Mouse (Mus musculus) liver, embryonic 11.5 days (tissue): Measurements from ENCODE around the gene Thsd4. TPM values are rescaled to one million over a fixed set of nuclear protein-coding genes. Genes with fewer than 3 reads are reported as not detected.
A peak's percentile ranks its signal among the peaks of the same experiment; 100 is the strongest.

Experiments
- ATAC-seq: fragments of 200-750 bp; cut with Nextera tagmentation; replicated peaks from 2 replicates; pipeline ENCODE4 v1.8.0; 2017; ENCODE audit warnings: moderate number of reproducible peaks, mild to moderate bottlenecking, moderate TSS enrichment, moderate library complexity; ENCODE audit not compliant: low FRiP score
- DNase-seq: peaks from one replicate; pipeline ENCODE4 v3.0.0-alpha.2; 2017; ENCODE audit warnings: low spot score
- H3K27ac ChIP-seq: fragments of 300-500 bp; sonication (generic); 2 replicates; pipeline ENCODE4 v1.5.1; 2014; ENCODE audit warnings: mild to moderate bottlenecking, low read depth, low read length, control low read depth
- H3K27me3 ChIP-seq: fragments of 300-500 bp; sonication (generic); replicated peaks from 2 replicates; pipeline ENCODE4 v1.6.1; 2014; ENCODE audit warnings: low read length, mixed read lengths; ENCODE audit not compliant: control insufficient read depth, insufficient read depth
- H3K36me3 ChIP-seq: fragments of 300-500 bp; sonication (generic); 2 replicates; pipeline ENCODE4 v1.6.1; 2014; ENCODE audit warnings: mild to moderate bottlenecking, low read length, moderate library complexity, mixed read lengths; ENCODE audit not compliant: control insufficient read depth, insufficient read depth
- H3K4me1 ChIP-seq: fragments of 300-500 bp; sonication (generic); replicated peaks from 2 replicates; pipeline ENCODE4 v1.6.1; 2014; ENCODE audit warnings: low read length, mixed read lengths; ENCODE audit not compliant: control insufficient read depth, insufficient read depth
- H3K4me2 ChIP-seq: fragments of 300-500 bp; sonication (generic); 2 replicates; pipeline ENCODE4 v1.6.1; 2014; ENCODE audit warnings: mild to moderate bottlenecking, control low read depth, moderate library complexity
- H3K4me3 ChIP-seq: fragments of 300-500 bp; sonication (generic); 2 replicates; pipeline ENCODE4 v1.5.1; 2014; ENCODE audit warnings: low read depth, low read length, control low read depth
- H3K9ac ChIP-seq: fragments of 300-500 bp; sonication (generic); 2 replicates; pipeline ENCODE4 v1.6.1; 2014; ENCODE audit warnings: low read depth, low read length, control low read depth
- H3K9me3 ChIP-seq: fragments of 300-500 bp; sonication (generic); 2 replicates; pipeline ENCODE4 v1.6.1; 2016; ENCODE audit warnings: low read length, inconsistent platforms, mixed read lengths; ENCODE audit not compliant: control insufficient read depth
- WGBS: fragments of 180-500 bp; shearing (Covaris S2); extraction: QIAGEN DNeasy Blood & Tissue Kit; methylation state at CpG from one replicate; pipeline ENCODE4 v1.1.7; 2014; 5-methylcytosine and 5-hydroxymethylcytosine counted together
- polyA plus RNA-seq: library from polyadenylated mRNA; unstranded; fragments of >200 nt; fragmentation: Nextera tagmentation; extraction: Ambion mirVana; gene quantifications from 2 replicates; pipeline ENCODE4 v1.2.1, GENCODE M21; 2014

Thsd4 gene
- polyA plus RNA-seq, result 5.9 and 6.8 TPM in 2 replicates

DNA sequence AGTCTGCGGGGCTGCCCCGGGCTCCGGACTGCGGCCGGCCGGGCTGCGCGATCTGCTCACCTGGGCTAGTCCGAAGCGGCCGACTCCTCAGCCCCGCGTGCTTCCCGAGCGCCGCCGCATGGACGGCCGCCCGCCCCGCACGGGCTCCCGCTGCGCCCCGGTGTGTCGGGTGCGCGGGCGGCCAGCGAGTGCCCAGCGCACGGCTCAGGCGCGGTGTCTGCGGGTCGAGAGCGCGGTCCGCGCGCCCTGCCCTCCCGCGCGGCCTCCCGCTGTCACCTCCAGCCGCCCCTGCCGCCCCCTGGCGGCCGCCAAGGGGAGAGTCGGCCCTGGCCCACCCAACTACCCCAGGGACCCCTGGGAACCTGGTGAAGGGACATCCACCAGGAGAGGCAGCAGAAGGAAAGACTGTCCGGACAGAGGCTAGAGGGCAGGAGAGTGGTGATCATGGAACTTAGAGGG, at the start of gene Thsd4:
TSS of gene Thsd4 (minus strand) at position 241 of the 459 bp plus-strand sequence.
- H3K36me3 ChIP-seq, result no peaks in the 10 kb centered on the region
- DNase-seq, result peak; percentile 73
- no peaks in the 10 kb centered on the region for H3K9me3 ChIP-seq
- H3K4me2 ChIP-seq, result peak within 1 kb of the TSS; percentile 77
- H3K4me3 ChIP-seq, result peak within 1 kb of the TSS; percentile 58
- peaks cover 21% of the 10 kb centered on the region for H3K27me3 ChIP-seq
- under 1% methylated on average over 42 of the region's 51 CpGs for WGBS
- 0 out of 2 replicates have a peak within 1 kb of the TSS, but pooled peaks have one; percentile 10 for H3K9ac ChIP-seq
- no peak within 1 kb of the TSS for H3K27ac ChIP-seq
- peaks cover 15% of the 10 kb centered on the region for H3K4me1 ChIP-seq
- peak; percentile 41 for ATAC-seq

- no peak for ATAC-seq
- Histone ChIP-seq H3K9me3 (no peaks in the 10 kb centered on the region), H3K27me3 (no peaks in the 10 kb centered on the region), H3K27ac (no peak overlapping the region), H3K4me2 (no peak overlapping the region), H3K9ac (no peak overlapping the region), H3K4me1 (no peaks in the 10 kb centered on the region), H3K4me3 (no peak overlapping the region), H3K36me3 (no peaks in the 10 kb centered on the region)
- 45% methylated on average over 4 of the region's 4 CpGs for WGBS
- DNase-seq, result no peak
Measured at GRCm38 (mm10) chr9:60571041-60571440, 49.2 kb upstream of the Thsd4 start.

GRCm38 (mm10) chr9:60569366-60569765, 47.5 kb upstream of the Thsd4 start:
- ATAC-seq (no peak), DNase-seq (no peak)
- Histone ChIP-seq H3K27ac (no peak overlapping the region), H3K4me2 (no peak overlapping the region), H3K9me3 (no peaks in the 10 kb centered on the region), H3K27me3 (no peaks in the 10 kb centered on the region), H3K4me1 (no peaks in the 10 kb centered on the region), H3K4me3 (no peak overlapping the region), H3K9ac (no peak overlapping the region), H3K36me3 (no peaks in the 10 kb centered on the region)
- WGBS, result 82% methylated on average over 2 of the region's 2 CpGs

DNA sequence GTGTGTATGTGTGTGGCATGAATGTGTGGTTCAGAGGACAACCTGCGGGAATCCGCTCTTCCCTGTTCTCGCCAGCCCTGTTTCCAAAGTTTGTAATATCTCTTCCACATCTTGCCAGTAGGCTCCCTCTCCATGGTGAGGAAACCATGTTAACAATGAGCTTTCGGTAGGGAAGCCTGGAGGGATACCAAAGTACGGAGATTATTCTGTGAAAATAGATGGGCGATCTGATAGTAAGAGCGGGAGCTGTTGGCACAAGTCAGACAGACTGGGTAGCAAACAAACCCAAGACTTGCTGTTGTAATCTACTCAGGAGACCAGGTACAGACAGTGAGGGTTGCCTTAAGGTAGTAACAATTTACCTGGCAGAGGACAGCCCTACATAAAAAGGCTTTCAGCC, 42.0 kb upstream of the Thsd4 start:
- H3K27me3 ChIP-seq, result no peaks in the 10 kb centered on the region
- DNase-seq (no peak), ATAC-seq (no peak)
- H3K4me1 ChIP-seq, result no peaks in the 10 kb centered on the region
- no peak overlapping the region for H3K27ac ChIP-seq
- no peak overlapping the region for H3K4me2 ChIP-seq
- H3K9ac ChIP-seq, result no peak overlapping the region
- H3K36me3 ChIP-seq, result no peaks in the 10 kb centered on the region
- 90% methylated on average over 7 of the region's 7 CpGs for WGBS
- no peak overlapping the region for H3K4me3 ChIP-seq
- H3K9me3 ChIP-seq, result no peaks in the 10 kb centered on the region

DNA sequence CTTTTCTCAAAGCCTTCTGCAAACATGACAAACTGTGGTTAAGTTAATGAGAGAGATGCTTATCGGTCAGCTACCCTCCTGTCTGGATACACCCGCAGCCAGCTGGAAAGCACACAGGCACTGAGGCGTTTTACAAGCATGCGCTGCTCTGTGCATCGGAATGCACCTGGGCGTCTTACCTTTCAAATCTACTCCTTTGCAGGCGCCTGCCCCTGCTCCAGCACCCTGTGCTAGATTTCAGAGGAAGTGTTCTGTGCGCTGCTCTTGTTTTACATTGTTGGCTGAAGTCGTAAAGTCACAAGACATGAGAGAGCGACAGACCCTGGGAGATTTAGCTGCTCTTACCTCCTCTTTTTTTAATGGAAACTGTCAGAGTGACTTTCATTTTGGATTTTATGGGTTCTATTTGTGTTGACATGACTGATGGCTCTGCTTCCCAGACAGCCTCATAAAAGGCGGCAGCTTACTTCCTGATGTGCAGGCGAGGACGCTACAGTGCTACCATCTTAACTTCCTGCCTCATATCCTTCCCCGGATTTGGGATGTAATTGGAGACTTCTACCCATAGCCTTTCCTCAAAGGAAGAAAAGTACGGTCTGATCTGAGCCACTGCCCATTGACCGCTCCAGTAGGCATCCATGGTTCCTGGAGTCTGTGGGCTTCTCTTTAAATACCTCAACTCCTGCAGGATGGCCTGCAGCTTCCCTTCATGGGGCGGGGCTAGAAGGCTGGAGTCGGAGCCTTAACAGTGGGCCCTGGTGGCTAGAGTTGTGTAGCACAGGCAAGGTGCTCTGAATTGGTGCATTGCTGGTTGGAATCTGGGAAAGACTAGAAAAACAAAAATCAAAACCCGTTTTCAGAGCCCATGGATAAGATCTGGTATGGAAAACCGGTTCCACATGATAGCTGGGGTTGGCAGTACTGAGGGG, 40.9 kb upstream of the Thsd4 start:
- H3K27me3 ChIP-seq, result no peaks in the 10 kb centered on the region
- H3K4me2 ChIP-seq, result no peak overlapping the region
- DNase-seq, result no peak
- no peak for ATAC-seq
- H3K4me1 ChIP-seq, result no peaks in the 10 kb centered on the region
- no peaks in the 10 kb centered on the region for H3K36me3 ChIP-seq
- no peak overlapping the region for H3K27ac ChIP-seq
- no peaks in the 10 kb centered on the region for H3K9me3 ChIP-seq
- 49% methylated on average over 20 of the region's 20 CpGs for WGBS
- H3K4me3 ChIP-seq, result no peak overlapping the region
- no peak overlapping the region for H3K9ac ChIP-seq

GRCm38 (mm10) chr9:60561641-60562289, 39.9 kb upstream of the Thsd4 start:
- no peaks in the 10 kb centered on the region for H3K27me3 ChIP-seq
- H3K9ac ChIP-seq, result no peak overlapping the region
- ATAC-seq (no peak), DNase-seq (no peak)
- no peak overlapping the region for H3K4me3 ChIP-seq
- H3K9me3 ChIP-seq, result no peaks in the 10 kb centered on the region
- no peaks in the 10 kb centered on the region for H3K36me3 ChIP-seq
- H3K4me2 ChIP-seq, result no peak overlapping the region
- WGBS, result 70% methylated on average over 9 of the region's 9 CpGs
- no peak overlapping the region for H3K27ac ChIP-seq
- no peaks in the 10 kb centered on the region for H3K4me1 ChIP-seq

GRCm38 (mm10) chr9:60558507-60558906, 36.7 kb upstream of the Thsd4 start:
- no peaks in the 10 kb centered on the region for H3K27me3 ChIP-seq
- H3K4me1 ChIP-seq, result no peaks in the 10 kb centered on the region
- H3K27ac ChIP-seq, result no peak overlapping the region
- no peak overlapping the region for H3K9ac ChIP-seq
- WGBS, result 73% methylated on average over 3 of the region's 3 CpGs
- H3K36me3 ChIP-seq, result no peaks in the 10 kb centered on the region
- H3K9me3 ChIP-seq, result no peaks in the 10 kb centered on the region
- ATAC-seq (no peak), DNase-seq (no peak)
- no peak overlapping the region for H3K4me3 ChIP-seq
- no peak overlapping the region for H3K4me2 ChIP-seq

- Histone ChIP-seq H3K9ac (no peak overlapping the region), H3K27ac (no peak overlapping the region), H3K9me3 (no peaks in the 10 kb centered on the region), H3K4me2 (no peak overlapping the region), H3K36me3 (no peaks in the 10 kb centered on the region), H3K27me3 (no peaks in the 10 kb centered on the region), H3K4me1 (no peaks in the 10 kb centered on the region), H3K4me3 (no peak overlapping the region)
- ATAC-seq (no peak), DNase-seq (no peak)
- WGBS, result 94% methylated on average over 4 of the region's 4 CpGs
Measured at GRCm38 (mm10) chr9:60551238-60551637, 29.4 kb upstream of the Thsd4 start.
